15 mouse cellular contexts compared by ENCODE assay signal in the genomic region with DNA sequence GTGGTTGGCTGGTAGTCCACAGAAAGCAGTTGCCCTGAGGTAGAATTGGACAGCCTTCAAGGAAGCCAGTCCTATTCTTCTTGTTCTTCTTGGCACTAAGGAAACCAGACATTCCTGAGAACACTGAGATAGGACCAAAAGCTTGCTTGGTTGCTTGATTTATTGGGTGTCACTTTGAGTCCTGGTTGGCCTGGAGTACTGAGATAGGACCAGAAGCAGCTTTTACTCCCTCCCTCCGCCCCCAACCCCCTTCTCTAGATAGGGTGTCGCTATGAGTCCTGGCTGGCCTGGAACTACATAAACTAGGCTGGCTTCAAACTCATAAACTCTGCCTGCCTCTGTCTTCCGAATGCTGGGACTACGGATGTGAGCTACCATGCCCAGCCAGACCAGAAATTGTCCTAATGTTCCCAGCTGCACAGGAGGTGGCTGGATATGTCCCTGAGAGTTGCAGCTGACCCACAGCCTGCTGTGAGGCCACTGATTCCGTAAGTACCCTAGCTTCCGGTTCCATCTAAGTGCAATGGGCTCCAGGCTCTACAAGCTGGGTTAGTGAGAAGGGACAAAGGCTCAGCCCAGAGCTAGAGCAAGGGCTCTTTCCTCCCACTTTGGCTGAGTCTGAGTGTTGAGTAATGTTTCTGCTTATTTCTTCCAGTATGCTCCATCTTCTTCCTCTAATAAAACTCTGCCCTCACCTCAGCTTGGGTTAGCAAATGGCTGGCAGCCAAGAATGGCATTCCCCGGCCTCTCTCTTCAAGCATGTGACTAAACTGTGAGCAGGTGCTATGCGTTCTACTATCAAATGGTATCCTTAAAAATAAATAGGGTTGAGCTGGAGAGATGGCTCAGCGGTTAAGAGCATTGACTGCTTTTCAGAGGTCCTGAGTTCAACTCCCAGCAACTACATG. TPM values are rescaled to one million over a fixed set of nuclear protein-coding genes. Genes with fewer than 3 reads are reported as not detected.
A peak's percentile ranks its signal among the peaks of the same experiment; 100 is the strongest.
DNase-seq lines count a peak whose midpoint lies in the region; ATAC-seq and TF ChIP-seq lines count a peak whose summit lies in the region.
"Had no signal": no experiment of that assay in that cellular context is flagged by ENCODE, and none has a peak within 500 bp of the region (broad histone marks: within the 10 kb centered on the region; RNA-seq: fewer than 3 reads in every experiment).

No protein-coding gene starts in this region.

- no peak overlapping the region for H3K9ac ChIP-seq in lung, embryonic 14.5 days

- H3K36me3 ChIP-seq in lung, embryonic 14.5 days (ENCODE audit: insufficient read depth) = no peaks in the 10 kb centered on the region
- H3K36me3 ChIP-seq in myocyte (ENCODE audit: control insufficient read depth, insufficient read depth) = peaks cover 28% of the 10 kb centered on the region
- H3K36me3 ChIP-seq: hindbrain, embryonic 10.5 days had no signal

- peak; percentile 48 for DNase-seq in kidney, postnatal 10 days
- no peak for DNase-seq in kidney, adult 8-10 months
- peak; percentile 10 for DNase-seq in lung, embryonic 14.5 days
- no peak for DNase-seq in embryo, embryonic 9.5 days (ENCODE audit: extremely low spot score)
- DNase-seq in left cerebral cortex, adult 9 months (ENCODE audit: low spot score in 2 of 2) = no peak
- DNase-seq: thymus, adult 18-20 months had no signal

- no peaks in the 10 kb centered on the region for H3K9me3 ChIP-seq in lung, embryonic 14.5 days (ENCODE audit: low read depth, low read length)
- H3K9me3 ChIP-seq: hindbrain, embryonic 10.5 days had no signal

- 62% methylated on average over 9 of the region's 9 CpGs for WGBS in lung, embryonic 14.5 days

- H3K27me3 ChIP-seq in lung, embryonic 14.5 days (ENCODE audit: insufficient read depth, low read length) = no peaks in the 10 kb centered on the region
- no peaks in the 10 kb centered on the region for H3K27me3 ChIP-seq in myocyte (ENCODE audit: control insufficient read depth, insufficient read depth, insufficient read length)

- TF ChIP-seq CTCF in lung, embryonic 14.5 days (IDR thresholded peaks at IDR 0.05; ENCODE audit: low read depth) = no peak

- no peak overlapping the region for H3K4me2 ChIP-seq in lung, embryonic 14.5 days
- peak overlapping the region; percentile 96 for H3K4me2 ChIP-seq in myocyte (ENCODE audit: low read depth)

- H3ac ChIP-seq in myocyte (ENCODE audit: control insufficient read depth, insufficient read length) = no peak overlapping the region

- 0 out of 2 replicates have a peak, but pooled peaks cover 6% of the 10 kb centered on the region for H3K4me1 ChIP-seq in lung, embryonic 14.5 days (ENCODE audit: insufficient read depth)

- peak; percentile 53 for TF ChIP-seq POLR2A in myocyte (IDR thresholded peaks at IDR 0.05; ENCODE audit: insufficient read length, low read depth)

- no peak overlapping the region for H3K4me3 ChIP-seq in lung, embryonic 14.5 days (ENCODE audit: low read depth, low read length)
- H3K4me3 ChIP-seq in myocyte = no peak overlapping the region
- H3K4me3 ChIP-seq: hindbrain, embryonic 10.5 days had no signal

- peaks cover 24% of the 10 kb centered on the region for H3K79me2 ChIP-seq in myocyte (ENCODE audit: control insufficient read depth, insufficient read depth)

- peak; percentile 88 for ATAC-seq in common myeloid progenitor, adult 5-6 weeks (replicated peaks; ENCODE audit: low read depth, poor library complexity, severe bottlenecking)
- no peak for ATAC-seq in lung, embryonic 14.5 days (ENCODE audit: insufficient read depth)
- no peak for ATAC-seq in erythroid progenitor cell, adult 5-6 weeks (replicated peaks; ENCODE audit: low FRiP score, poor library complexity, severe bottlenecking)

- H3K27ac ChIP-seq in lung, embryonic 14.5 days (ENCODE audit: low read depth) = no peak overlapping the region
- H3K27ac ChIP-seq: hindbrain, embryonic 10.5 days had no signal

TF ChIP-seq in myocyte, 11 proteins besides CTCF, POLR2A, EP300 and RAD21:
- TF ChIP-seq E2F4 (IDR thresholded peaks at IDR 0.05; ENCODE audit: insufficient read depth) = no peak
- peak; percentile 90 for TF ChIP-seq POLR2AphosphoS2 (IDR thresholded peaks at IDR 0.05; ENCODE audit: insufficient read length, low read depth)

RNA-seq across cellular contexts. Expression of a gene that starts 9.0 kb away (rescaled TPM):
- 2.5 and 2.8 TPM in 2 replicates for total RNA-seq in common myeloid progenitor, adult 5-6 weeks (2017)
- polyA plus RNA-seq in lung, embryonic 14.5 days (2014; fragmentation: Nextera tagmentation; extraction: Ambion mirVana) = 9.7 and 10.7 TPM in 2 replicates
- 244 TPM for polyA plus RNA-seq in myocyte (2012; fragmentation: generic; extraction: Trizol)
- total RNA-seq in erythroid progenitor cell, adult 5-6 weeks (2015; ENCODE audit: low replicate concordance) = 2.5 TPM in 1 of 2 replicates, not detected in the other
- 1.2 and 15.8 TPM in 2 replicates for total RNA-seq in erythroid progenitor cell, adult 5-6 weeks (2017; ENCODE audit: low replicate concordance)

RNA-seq across cellular contexts. Expression of a gene that starts 27.0 kb away (rescaled TPM):
- 0.23 TPM in 1 of 2 replicates, not detected in the other for total RNA-seq in common myeloid progenitor, adult 5-6 weeks (2017)
- not detected in 2 replicates for polyA plus RNA-seq in lung, embryonic 14.5 days (2014; fragmentation: Nextera tagmentation; extraction: Ambion mirVana)
- polyA plus RNA-seq in myocyte (2012; fragmentation: generic; extraction: Trizol) = not detected
- 1.3 TPM in 1 of 2 replicates, not detected in the other for total RNA-seq in erythroid progenitor cell, adult 5-6 weeks (2015; ENCODE audit: low replicate concordance)
- not detected in 2 replicates for total RNA-seq in erythroid progenitor cell, adult 5-6 weeks (2017; ENCODE audit: low replicate concordance)
- total RNA-seq: gastrocnemius, postnatal 4 days; liver, adult 2 months had no signal
- polyA plus RNA-seq: brain, embryonic 14.5 days; cortical plate, adult 2 months; hindbrain, embryonic 10.5 days; kidney, embryonic 14.5 days had no signal

RNA-seq across cellular contexts. Expression of a gene that starts 27.4 kb away (rescaled TPM):
- 40.8 and 51.8 TPM in 2 replicates for total RNA-seq in common myeloid progenitor, adult 5-6 weeks (2017)
- 49.5 and 61.3 TPM in 2 replicates for polyA plus RNA-seq in lung, embryonic 14.5 days (2014; fragmentation: Nextera tagmentation; extraction: Ambion mirVana)
- 35.3 TPM for polyA plus RNA-seq in myocyte (2012; fragmentation: generic; extraction: Trizol)
- 36.8 and 54.1 TPM in 2 replicates for total RNA-seq in erythroid progenitor cell, adult 5-6 weeks (2015; ENCODE audit: low replicate concordance)
- 0.83 and 10.9 TPM in 2 replicates for total RNA-seq in erythroid progenitor cell, adult 5-6 weeks (2017; ENCODE audit: low replicate concordance)

RNA-seq across cellular contexts. Expression of a gene that starts 36.1 kb away (rescaled TPM):
- total RNA-seq in common myeloid progenitor, adult 5-6 weeks (2017) = 18.1 and 21.2 TPM in 2 replicates
- 24.1 and 27.3 TPM in 2 replicates for polyA plus RNA-seq in lung, embryonic 14.5 days (2014; fragmentation: Nextera tagmentation; extraction: Ambion mirVana)
- polyA plus RNA-seq in myocyte (2012; fragmentation: generic; extraction: Trizol) = 3.6 TPM
- total RNA-seq in erythroid progenitor cell, adult 5-6 weeks (2015; ENCODE audit: low replicate concordance) = 2.9 and 17.2 TPM in 2 replicates
- 1.9 and 3.9 TPM in 2 replicates for total RNA-seq in erythroid progenitor cell, adult 5-6 weeks (2017; ENCODE audit: low replicate concordance)

RNA-seq across cellular contexts. Expression of a gene that starts 37.0 kb away (rescaled TPM):
- total RNA-seq in common myeloid progenitor, adult 5-6 weeks (2017) = 5.7 and 6.5 TPM in 2 replicates
- polyA plus RNA-seq in lung, embryonic 14.5 days (2014; fragmentation: Nextera tagmentation; extraction: Ambion mirVana) = 0.32 and 0.54 TPM in 2 replicates
- 4.7 TPM for polyA plus RNA-seq in myocyte (2012; fragmentation: generic; extraction: Trizol)
- total RNA-seq in erythroid progenitor cell, adult 5-6 weeks (2015; ENCODE audit: low replicate concordance) = 5.9 and 12.3 TPM in 2 replicates
- 3.2 and 6.1 TPM in 2 replicates for total RNA-seq in erythroid progenitor cell, adult 5-6 weeks (2017; ENCODE audit: low replicate concordance)

Comparison
In these comparisons a context has a peak if more than half of its experiments do, and no peak if none do; other contexts are left out.
1. DNase-seq: peak in kidney, postnatal 10 days (single experiment) and lung, embryonic 14.5 days (single experiment); none in kidney, adult 8-10 months (0 of 2), embryo, embryonic 9.5 days (single experiment) and left cerebral cortex, adult 9 months (0 of 2).